Mouse (Mus musculus) ES-Bruce4 (cell line): ENCODE measurements around the gene Prr11. TPM values are rescaled to one million over a fixed set of nuclear protein-coding genes. Genes with fewer than 3 reads are reported as not detected.
A peak's percentile ranks its signal among the peaks of the same experiment; 100 is the strongest.

Experiments used
- H3K27ac ChIP-seq: 2 replicates; pipeline ENCODE4 v1.5.1; 2012; ENCODE audit warnings: low read length, inconsistent platforms; ENCODE audit not compliant: insufficient read depth
- H3K27me3 ChIP-seq: 2 replicates; pipeline ENCODE4 v1.6.1; 2012; ENCODE audit warnings: mild to moderate bottlenecking, low read length, inconsistent platforms; ENCODE audit not compliant: control insufficient read depth, poor library complexity, insufficient read depth, severe bottlenecking
- H3K36me3 ChIP-seq: 2 replicates; pipeline ENCODE4 v1.6.1; 2012; ENCODE audit warnings: inconsistent platforms, mild to moderate bottlenecking, low read length, moderate library complexity; ENCODE audit not compliant: control insufficient read depth, poor library complexity, insufficient read depth, severe bottlenecking
- H3K4me1 ChIP-seq: one replicate; pipeline ENCODE4 v1.8.1; 2011; ENCODE audit warnings: low read length; ENCODE audit not compliant: control insufficient read depth, insufficient read depth
- H3K4me3 ChIP-seq: 2 replicates; pipeline ENCODE4 v1.5.1; 2011; ENCODE audit warnings: low read depth, mild to moderate bottlenecking, low read length
- H3K9ac ChIP-seq: 2 replicates; pipeline ENCODE4 v1.6.1; 2012; ENCODE audit warnings: low read depth, mild to moderate bottlenecking, inconsistent platforms; ENCODE audit not compliant: poor library complexity, severe bottlenecking
- H3K9me3 ChIP-seq: replicated peaks from 2 replicates; pipeline ENCODE4 v1.6.1; 2012; ENCODE audit warnings: mild to moderate bottlenecking, low read length, inconsistent platforms; ENCODE audit not compliant: control insufficient read depth, poor library complexity, insufficient read depth, severe bottlenecking
- CTCF ChIP-seq: IDR thresholded peaks from one replicate; pipeline ENCODE4 v1.8.1; 2011; ENCODE audit warnings: low read depth, low read length
- EP300 ChIP-seq: IDR thresholded peaks from 2 replicates; pipeline ENCODE4 v1.6.1; 2011; ENCODE audit warnings: low read depth, low read length; ENCODE audit not compliant: insufficient read depth
- POLR2A ChIP-seq: IDR thresholded peaks from one replicate; pipeline ENCODE4 v1.8.1; 2011; ENCODE audit warnings: low read length; ENCODE audit not compliant: insufficient read depth
- polyA plus RNA-seq: library from polyadenylated mRNA; stranded (reverse); fragments of >200 nt; gene quantifications from 2 replicates; pipeline ENCODE4 v1.2.4, GENCODE M21; 2011; ENCODE audit warnings: low read depth; ENCODE audit not compliant: missing spikeins, insufficient read depth, insufficient read length

The Prr11 gene
- polyA plus RNA-seq, 1 experiment: 36.7 TPM

DNA sequence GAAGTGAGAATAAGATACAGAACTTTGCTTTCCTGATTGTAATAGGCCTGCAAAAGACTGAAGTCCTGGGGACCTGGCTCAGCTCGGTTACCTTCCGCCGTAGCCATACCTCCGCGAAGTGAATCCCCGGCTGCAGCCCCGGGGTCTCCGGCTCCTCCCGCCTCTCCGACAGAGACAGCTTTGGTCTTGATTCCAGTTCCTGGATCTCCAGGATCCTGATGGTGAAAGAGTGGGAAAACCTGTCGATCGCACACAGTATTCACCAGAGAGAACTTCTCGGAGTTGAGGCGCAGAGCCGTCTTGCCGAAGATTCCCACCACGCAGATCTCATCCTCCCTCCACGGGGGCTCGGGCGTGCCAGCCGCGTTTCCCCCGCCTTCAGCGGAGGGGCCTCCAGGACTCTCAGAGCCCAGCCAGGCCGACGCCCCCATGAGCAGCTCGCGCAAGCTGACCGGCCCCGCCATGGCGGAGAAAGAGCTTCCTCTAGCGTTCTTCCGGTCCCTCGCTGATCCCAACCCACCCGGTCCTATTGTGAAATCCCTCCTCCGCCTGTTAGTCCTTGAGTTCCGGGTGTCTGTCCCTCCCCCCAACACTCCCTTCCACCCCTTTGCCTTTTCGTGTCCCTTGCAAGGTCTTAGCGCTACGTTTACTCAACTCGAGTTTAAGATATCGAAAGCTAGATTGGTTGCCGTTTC, 22.1 kb downstream of the Prr11 start, which contains the start of gene Smg8:
TSS of gene Smg8 (minus strand) at position 485 of the 695 bp plus-strand sequence.
- Histone ChIP-seq H3K9me3 (no peaks in the 10 kb centered on the region), H3K27me3 (no peaks in the 10 kb centered on the region), H3K27ac (no peak within 1 kb of the TSS), H3K4me1 (peaks cover 2% of the 10 kb centered on the region), H3K4me3 (peak within 1 kb of the TSS; percentile 89), H3K36me3 (peaks cover 23% of the 10 kb centered on the region), H3K9ac (peak within 1 kb of the TSS; percentile 86)
- TF ChIP-seq EP300 (0 out of 2 replicates have a peak, but pooled peaks have one; percentile 17), CTCF (no peak), POLR2A (peak; percentile 82)

DNA sequence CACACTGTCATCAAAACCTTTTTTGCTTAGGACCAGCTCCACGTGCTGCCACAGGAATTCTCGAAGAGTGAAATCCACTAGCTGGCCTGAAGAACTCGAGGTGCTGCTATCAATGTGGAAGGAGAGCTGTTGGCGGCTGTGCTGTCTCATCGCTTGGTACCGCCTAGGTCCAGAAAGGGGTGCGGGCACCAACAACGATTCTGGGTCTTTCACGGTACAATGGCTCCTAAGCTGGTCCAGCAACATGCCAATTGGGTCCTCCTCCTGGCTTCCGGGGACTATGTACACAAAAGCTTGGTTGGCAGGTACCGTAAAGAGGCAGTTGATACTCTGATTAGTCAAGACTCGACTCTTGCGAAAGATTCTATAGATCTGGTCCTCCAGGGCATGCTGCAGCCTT, 23.0 kb downstream of the Prr11 start:
- no peak for TF ChIP-seq POLR2A
- no peaks in the 10 kb centered on the region for H3K9me3 ChIP-seq
- peaks cover 26% of the 10 kb centered on the region for H3K36me3 ChIP-seq

DNA sequence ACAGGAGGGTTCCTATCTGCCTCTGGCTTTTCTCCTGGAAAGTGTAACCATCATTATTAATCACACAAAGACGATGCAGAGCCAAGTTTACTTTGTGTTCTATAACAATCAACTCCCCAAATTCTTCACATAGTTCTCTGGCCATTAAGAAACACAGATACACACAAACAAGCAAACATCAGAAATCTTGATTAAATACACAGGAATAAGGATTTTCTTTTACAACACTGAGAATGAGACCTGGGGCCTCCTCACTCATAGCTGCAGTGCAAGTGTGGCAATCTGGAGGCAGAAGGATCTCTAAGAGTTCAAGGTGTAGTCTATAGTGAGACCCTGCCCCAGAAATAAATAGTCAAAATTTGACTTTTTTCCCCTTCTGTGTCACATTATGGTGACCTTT, 24.8 kb downstream of the Prr11 start:
- H3K27me3 ChIP-seq: no peaks in the 10 kb centered on the region
- peaks cover 2% of the 10 kb centered on the region for H3K4me1 ChIP-seq
- H3K4me3 ChIP-seq: no peak overlapping the region
- no peak overlapping the region for H3K27ac ChIP-seq
- H3K9me3 ChIP-seq: no peaks in the 10 kb centered on the region
- no peak for TF ChIP-seq EP300
- no peak for TF ChIP-seq POLR2A
- no peak for TF ChIP-seq CTCF
- peaks cover 37% of the 10 kb centered on the region for H3K36me3 ChIP-seq
- no peak overlapping the region for H3K9ac ChIP-seq

More for the DNA sequence above, 23.0 kb downstream of the Prr11 start:
- Histone ChIP-seq H3K9ac (peak overlapping the region; percentile 86), H3K4me3 (peak overlapping the region; percentile 89), H3K4me1 (peaks cover 2% of the 10 kb centered on the region), H3K27me3 (no peaks in the 10 kb centered on the region), H3K27ac (no peak overlapping the region)

DNA sequence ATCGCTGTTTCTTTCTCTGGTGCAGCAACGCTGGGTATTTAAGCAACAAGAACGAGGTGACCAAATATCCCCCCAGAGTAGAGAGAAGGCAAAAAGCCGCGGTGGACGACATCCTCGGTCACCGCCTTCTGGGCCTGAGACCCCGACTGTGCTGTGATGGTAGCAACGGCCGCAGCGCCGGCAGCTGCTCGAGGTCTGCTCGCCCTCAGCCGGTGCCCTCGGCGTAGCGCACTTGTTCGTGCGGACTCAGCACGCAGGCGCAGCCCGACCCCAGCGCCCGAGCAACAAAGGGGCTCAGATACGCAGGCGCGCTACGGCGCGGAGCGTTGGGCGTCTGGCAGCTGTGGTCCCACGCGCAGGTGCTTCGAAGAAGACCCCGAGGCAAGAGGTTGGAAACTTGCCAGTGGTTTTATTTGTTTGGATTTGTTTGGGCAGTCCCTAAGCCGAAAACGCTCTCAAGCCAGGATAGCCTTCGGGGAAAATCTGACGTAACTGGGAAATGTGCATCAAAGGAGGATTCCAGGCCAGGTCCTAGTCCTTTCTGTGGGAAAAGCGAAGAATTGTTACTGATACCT, 34.6 kb downstream of the Prr11 start, which contains the start of gene Gdpd1:
TSS of gene Gdpd1 (minus strand) at position 197 of the 575 bp plus-strand sequence.
- H3K4me3 ChIP-seq: peak within 1 kb of the TSS; percentile 74
- H3K36me3 ChIP-seq: peaks cover 8% of the 10 kb centered on the region
- H3K4me1 ChIP-seq: no peaks in the 10 kb centered on the region
- H3K27me3 ChIP-seq: no peaks in the 10 kb centered on the region
- H3K27ac ChIP-seq: no peak within 1 kb of the TSS
- no peaks in the 10 kb centered on the region for H3K9me3 ChIP-seq
- TF ChIP-seq EP300: no peak
- TF ChIP-seq CTCF: peak; percentile 7
- peak; percentile 62 for TF ChIP-seq POLR2A
- H3K9ac ChIP-seq: peak within 1 kb of the TSS; percentile 64

DNA sequence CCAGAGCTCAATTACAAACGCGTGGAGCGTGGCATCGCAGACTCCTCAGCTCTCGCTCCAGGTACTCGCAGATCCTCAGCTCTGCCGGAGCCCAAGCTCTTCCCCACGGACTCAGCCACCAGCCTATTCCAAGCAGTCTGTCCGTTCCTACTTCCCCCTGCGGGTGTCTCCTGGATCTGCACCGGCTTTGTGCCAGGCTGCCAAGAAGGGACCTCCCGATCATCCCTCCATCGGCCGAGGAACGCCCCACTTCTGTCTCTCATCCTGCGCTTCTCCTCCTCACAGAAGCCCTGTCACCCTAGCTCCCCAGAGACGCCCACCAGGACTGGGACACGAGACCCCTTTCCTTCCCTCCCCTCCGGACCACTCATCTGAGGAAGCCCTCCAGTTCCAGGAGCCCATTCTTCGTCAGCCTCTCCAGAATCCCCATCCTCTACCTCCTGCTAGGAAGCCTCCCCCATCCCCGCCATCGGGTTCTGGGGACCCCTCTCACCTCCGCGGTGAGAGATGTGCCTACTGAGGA, 35.1 kb downstream of the Prr11 start:
- Histone ChIP-seq H3K27ac (no peak overlapping the region), H3K4me3 (peak overlapping the region; percentile 74), H3K9ac (peak overlapping the region; percentile 64), H3K4me1 (no peaks in the 10 kb centered on the region), H3K9me3 (no peaks in the 10 kb centered on the region), H3K36me3 (peaks cover 7% of the 10 kb centered on the region), H3K27me3 (no peaks in the 10 kb centered on the region)
- TF ChIP-seq CTCF (no peak), POLR2A (no peak), EP300 (no peak)

DNA sequence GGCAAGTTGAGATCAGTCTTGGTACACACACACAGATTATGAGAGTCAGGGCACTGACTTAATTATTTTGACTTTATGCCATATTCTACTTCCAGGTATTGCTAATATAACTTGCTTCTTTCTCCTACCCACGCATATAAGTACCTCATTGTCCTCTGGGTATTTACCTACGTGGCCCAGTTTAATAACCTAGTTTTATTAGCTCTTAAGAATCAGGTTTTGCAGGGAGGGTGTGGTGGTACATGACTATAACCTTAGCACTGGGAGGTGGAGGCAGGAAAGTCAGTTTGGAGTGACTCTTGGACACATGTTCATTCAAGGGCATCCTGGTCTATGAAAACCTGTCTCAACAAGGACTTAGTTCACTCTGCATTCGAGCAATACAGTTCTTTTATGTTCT, 46.4 kb downstream of the Prr11 start:
- H3K36me3 ChIP-seq: no peaks in the 10 kb centered on the region

More for the DNA sequence above, 46.4 kb downstream of the Prr11 start:
- Histone ChIP-seq H3K9me3 (no peaks in the 10 kb centered on the region), H3K27me3 (no peaks in the 10 kb centered on the region), H3K27ac (no peak overlapping the region), H3K4me1 (no peaks in the 10 kb centered on the region), H3K4me3 (no peak overlapping the region), H3K9ac (no peak overlapping the region)
- TF ChIP-seq POLR2A (no peak), EP300 (no peak), CTCF (no peak)
